Mouse (Mus musculus) heart, postnatal 25 days (tissue): ENCODE results near the gene Oca2. TPM values are rescaled to one million over a fixed set of nuclear protein-coding genes. Genes with fewer than 3 reads are reported as not detected.

ENCODE experiments used
- DNase-seq: peaks from one replicate; pipeline ENCODE4 v3.0.0; 2022; ENCODE audit warnings: low spot score
- intact Hi-C: fragments of 180-260 bp; cut with DNase I; formaldehyde crosslinking; loops from one replicate; pipeline ENCODE4 v1.15.1; 2025
- total RNA-seq, 2 experiments: library from RNA; stranded (reverse); gene quantifications; 2 replicates each; pipeline ENCODE4 v1.2.3; 2021

Gene Oca2
- not detected for total RNA-seq

DNA sequence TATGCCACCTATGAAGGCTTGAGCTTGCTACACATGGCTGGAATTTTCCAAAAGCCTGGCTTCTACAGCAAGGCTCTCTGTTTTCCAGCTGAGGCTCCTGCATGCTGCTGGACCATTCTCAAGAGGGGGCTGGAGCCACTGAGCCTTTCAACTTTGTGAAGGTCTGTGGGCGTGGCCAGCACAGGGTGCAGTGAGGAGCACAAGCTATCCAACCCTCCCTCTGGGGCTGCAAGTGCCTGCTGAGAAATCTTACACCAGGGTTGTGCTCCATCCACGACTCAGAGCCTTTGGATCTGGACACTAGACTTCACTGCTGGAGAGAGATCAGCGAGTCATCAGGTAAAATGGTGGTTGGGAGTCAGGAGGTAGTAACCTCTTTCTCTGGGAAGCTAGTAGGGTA is at the start of gene Oca2:
TSS of gene Oca2 (plus strand) at position 218 of the 400 bp plus-strand sequence.
- intact Hi-C loops, result no loop called here

DNA sequence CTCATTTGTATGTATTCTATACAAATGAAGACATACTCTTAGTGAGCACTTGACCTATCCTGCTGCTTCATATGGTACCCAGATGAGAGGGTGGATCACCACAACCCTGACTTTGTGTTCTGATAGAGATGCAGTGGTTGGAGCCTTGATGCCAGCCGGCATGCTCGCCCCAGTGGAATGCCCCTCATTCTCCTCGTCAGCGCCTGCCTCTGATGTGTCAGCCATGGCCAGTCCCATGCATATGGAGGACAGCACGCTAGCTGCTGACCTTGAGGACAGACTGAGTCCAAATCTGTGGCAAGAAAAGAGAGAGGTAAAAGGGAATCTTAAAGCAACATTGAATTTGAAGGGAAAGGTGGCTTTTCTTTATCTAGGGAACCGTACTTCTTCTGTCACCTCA is 48.5 kb upstream of the Oca2 start:
- DNase-seq, result no peak
- intact Hi-C loops, result no loop called here

More for the DNA sequence above, at the start of gene Oca2:
- no peak for DNase-seq

DNA sequence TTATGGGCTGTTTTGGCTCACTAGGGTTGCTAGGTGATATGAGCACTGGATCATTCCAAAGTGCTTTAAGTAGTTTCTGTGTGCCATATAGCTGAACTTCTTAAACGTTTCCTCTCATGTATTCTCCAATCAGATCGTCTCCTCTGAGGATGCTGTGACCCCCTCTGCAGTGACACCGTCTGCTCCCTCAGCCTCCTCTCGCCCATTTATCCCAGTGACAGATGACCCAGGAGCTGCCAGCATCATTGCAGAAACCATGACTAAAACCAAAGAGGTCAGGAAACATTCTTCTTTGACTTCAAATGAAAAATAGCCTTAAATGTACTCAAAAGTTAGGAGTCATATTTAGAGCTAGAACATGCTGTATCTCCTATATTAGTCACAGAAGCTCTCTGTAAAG is 47.9 kb upstream of the Oca2 start:
- intact Hi-C loops, result no loop called here
- DNase-seq, result no peak

DNA sequence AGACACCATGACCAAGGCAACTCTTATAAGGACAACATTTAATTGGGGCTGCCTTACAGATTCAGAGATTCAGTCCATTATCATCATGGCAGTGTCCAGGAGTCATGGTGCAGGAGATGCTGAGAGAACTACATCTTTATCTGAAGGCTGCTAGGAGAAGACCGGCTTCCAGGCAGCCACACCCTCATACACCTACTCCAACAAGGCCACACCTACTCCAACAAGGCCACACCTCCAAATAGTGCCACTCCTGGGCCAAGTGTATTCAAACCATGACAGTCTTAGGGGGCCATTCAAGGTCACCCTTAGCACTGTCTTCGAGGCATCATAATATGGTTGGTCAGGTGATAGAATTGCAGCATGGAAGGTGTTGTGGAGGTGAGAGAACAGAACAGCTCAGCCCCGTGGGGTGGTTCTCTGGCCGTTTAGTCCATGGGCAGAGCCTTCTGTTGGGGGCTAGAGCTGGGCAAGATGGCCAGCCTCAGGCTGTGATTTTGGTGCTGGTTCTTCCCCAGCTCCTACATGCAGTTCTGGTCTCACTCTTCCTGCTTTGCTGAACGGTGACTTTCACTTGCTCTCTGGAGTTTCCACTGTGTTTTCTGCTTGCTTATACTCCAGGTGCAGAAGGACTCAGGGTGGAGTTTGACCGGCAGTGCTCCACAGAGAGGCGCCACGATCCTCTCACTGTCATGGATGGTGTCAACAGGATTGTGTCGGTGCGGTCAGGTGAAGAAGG is 37.9 kb upstream of the Oca2 start:
- DNase-seq, result no peak
- intact Hi-C loops, result no loop called here

DNA sequence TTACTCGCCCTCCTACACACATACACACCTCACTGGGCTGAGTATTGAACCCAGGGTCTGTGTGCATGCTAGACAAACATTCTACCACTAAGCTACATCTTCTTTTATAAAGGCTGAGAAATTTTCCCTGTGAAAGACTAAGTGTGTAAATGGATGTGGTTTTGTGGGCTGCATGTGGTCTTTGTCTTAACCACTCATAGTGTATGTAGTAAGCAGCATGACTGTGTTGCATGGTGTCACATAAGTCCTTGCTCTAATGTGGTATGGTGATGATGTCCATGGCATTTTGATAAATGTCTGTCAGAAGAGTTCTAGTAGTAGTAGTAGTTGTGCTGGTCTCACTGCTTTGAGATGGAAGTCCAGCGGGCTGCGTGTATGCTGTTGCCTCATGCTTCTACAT is 36.7 kb upstream of the Oca2 start:
- no peak for DNase-seq
- intact Hi-C loops, result no loop called here

DNA sequence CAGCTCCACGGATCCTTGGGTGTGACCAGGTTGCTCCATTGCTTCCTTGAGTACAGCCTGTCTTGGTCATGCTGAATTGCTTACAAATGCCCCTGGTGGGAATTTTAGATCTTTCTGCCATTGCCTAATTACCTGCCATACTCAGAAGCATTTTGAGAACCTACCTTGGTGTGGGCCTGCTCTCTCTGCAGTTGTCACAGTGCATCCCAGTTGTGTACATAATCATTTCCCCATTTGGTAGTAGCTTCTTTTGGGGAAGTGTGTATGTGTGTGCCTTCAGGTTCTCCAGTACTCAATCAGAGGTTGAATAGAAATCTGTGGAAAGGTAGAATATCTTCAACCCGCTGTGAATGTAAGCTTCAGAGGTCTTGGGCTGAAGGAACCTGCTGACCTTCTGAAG is 36.3 kb upstream of the Oca2 start:
- DNase-seq, result no peak
- intact Hi-C loops, result no loop called here

DNA sequence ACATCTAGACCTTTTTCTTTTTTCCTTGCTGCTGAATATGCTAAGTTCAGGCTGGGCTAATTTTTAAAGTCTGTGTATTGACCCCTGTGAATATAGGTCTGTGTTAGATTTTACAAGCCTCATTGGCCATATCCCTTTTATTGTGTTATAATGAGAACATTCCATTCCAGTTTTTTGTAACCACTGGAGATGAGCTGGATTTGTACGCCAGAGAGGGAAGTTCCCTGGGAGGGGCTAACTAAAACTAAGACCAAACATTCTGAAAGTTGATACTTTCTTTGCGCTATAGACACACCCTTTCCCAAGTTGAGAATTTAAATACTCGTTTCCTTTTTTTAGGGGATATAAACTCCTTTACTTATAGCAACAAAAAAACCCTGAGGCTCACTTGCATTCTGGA is 34.7 kb upstream of the Oca2 start:
- no peak for DNase-seq
- intact Hi-C loops, result no loop called here

DNA sequence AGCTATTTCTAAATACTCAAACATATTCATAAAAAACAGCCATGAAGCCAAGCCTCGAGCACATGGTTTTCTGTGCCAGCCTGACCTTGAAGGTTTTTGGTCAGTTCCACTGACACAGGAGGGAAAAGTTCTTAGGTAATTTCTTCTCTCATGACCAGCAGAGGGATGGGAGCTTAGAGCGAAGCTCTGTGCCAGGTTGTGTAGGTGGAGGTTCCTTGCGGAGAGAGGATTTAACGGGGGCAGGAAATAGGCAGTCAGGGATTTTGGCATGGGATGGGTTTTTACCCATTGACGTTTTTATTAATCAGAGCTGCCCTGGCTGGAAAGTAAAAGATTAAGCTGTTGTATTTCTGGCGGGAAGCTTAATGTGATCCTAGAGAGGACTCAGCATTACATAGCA is 18.7 kb upstream of the Oca2 start:
- no peak for DNase-seq
- intact Hi-C loops, result no loop called here

DNA sequence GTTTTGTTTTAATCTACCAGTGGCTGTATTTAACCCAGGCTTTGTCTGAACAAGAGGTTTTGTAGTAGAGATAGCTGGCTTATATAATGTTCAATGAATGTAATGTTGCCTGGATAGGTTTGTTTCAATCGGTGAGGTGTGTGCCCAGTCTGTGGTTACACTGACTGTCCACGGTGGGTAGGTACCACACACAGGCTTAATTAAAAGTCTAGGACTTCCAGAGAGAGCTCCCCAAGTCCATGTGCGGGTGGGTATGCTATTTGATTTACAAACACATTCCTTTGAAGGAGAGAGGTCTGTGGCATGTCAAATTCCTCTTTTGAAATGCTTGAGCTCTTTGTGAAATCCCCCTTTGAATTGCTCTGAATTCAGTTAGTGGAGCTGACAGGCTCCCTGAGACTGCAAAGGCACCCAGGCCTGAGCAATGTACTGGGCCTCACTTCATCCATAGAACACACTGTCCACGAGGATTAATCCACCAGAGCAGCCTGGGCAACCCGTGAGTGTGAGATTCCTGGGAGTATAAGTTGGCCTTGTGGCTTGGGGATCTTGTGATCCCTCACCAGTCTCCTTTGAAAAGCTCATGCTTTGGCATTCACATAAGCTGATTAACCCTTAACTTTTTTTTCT is 3.7 kb upstream of the Oca2 start:
- intact Hi-C loops, result no loop called here
- no peak for DNase-seq

DNA sequence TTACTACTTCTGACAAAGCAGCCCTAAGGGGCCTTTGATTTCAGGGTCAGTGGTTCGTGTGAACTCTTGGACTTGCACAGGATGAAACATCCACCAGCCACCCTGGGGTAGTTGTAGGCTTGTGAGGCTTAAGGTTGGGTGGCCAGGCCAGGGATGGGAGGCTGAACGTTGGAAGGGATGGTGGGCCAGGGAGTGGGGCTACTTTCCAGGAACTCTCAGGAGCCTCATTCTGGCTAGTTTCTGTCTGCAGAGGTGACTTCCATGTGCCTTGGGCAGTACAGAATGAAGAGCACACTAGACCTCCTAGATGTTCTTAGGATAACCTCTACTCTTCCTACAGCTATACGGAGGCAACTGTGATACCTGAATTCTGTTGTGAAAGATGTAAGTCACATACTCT is 2.9 kb upstream of the Oca2 start:
- intact Hi-C loops, result no loop called here
- no peak for DNase-seq

DNA sequence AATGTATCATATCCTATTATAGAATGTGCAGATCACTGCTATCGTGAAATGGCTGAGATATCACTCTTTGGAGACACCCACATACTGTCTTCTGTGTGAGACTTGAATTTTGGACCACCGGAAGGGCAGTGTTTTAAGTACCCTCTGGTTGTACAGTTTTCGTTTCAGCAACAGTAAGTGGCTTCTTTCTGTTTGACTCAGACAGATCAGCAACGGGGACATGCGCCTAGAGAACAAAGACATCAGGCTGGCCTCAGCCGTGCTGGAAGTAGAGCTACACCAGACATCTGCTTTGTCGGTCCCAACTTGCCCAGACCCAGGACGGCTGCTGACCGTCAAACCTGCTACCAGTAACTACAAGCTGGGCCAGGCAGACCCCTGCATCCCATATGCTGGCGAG is 15.0 kb downstream of the Oca2 start:
- intact Hi-C loops, result no loop called here
- no peak for DNase-seq

DNA sequence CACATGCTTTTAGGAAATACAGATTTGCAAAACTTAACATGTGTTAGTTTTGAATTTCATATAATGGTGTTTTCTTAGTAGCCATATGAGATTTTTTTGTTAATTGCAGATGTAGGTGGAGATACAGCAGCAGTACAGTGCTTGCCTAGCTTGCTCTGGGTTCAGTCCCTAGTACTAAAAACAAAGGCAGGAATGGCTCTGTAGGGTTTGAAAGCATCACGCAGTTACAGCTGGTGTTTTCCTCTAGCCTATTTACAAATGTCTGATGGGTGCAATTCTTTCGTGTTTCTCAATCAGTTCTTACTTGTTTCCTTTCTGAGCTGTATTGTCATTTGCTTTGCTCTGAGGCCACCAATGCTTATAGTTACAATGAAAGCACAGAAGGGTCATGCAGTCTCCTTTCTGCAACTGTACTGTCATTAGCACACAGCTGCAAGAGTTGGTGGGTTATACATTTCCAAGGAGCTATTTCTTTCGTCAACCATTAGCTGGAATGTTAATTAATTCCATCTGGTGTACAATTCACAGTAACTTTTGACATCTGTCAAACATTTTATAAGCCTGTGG is 18.4 kb downstream of the Oca2 start:
- intact Hi-C loops, result no loop called here
- no peak for DNase-seq

DNA sequence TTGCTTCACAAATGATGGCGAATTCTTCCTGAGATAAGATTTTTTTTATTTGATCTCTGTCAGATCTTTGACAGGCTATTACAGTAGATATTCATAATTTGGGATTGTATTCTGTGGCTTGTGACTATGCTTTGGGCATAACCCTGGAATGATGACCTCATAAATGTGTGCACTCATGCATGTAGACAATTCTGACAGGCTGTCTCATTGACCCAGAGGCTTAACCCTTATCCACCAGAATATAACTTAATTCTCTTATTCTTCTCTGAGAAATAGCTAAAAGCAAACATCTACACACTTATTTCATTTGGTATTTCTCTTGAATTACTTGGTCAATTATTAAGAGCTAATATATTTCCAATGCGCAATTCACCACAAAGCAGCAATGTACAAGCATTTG is 37.9 kb downstream of the Oca2 start:
- intact Hi-C loops, result no loop called here
- DNase-seq, result no peak

DNA sequence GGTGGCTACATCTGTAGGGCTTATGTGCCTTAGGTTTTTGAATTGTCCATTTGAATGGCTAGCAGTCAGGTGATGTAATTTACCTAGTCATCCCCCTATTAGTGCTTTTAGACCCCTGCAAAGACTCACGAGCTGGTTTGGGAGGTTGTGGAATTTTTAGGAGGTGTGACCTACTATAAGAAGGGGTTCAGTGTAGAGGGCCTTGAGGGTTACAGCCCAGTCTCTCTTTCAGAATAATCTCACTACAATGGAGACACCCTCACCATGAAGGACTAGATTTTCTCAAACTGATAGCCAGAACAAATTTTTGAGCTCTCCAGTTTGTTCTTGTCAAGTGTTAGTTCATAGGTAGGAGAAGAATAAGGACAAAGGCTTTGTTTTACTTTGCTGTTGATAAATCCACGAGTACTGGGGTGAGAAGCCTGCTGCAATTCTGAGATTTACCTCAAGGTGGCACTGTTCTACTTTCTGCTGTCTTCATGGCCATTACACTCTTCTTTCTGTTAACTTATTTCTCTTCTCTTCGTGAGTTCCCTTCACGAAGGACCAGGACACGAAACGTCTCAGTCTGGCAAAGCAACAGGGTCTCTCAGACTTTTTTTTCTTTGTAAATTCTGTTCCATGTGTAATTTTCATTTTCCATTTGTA is 52.0 kb downstream of the Oca2 start:
- DNase-seq, result no peak

DNA sequence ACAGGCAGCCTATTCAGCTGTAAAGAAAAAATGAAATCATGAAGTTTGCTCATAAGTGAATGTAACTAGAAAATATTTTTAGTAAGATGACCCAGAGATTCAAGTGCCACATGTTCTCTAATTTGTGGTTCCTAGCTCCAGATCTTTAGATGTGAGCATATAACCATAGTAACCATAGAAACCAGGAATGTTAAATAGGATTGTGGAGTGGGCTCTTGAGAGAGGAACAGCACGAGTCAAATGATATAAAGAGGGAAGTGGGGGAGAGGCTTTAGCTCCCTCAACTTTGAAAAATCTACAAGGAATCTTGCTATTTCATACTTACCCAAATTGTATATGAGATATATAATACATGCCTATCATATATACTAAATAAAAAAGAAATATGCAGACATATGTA is 64.8 kb downstream of the Oca2 start:
- intact Hi-C loops, result no loop called here
- no peak for DNase-seq

More for the DNA sequence above, 52.0 kb downstream of the Oca2 start:
- intact Hi-C loops, result loop anchor here (10.0 kb wide), 2 partner anchors 653 to 1183 kb away; no protein-coding TSS in a partner anchor

DNA sequence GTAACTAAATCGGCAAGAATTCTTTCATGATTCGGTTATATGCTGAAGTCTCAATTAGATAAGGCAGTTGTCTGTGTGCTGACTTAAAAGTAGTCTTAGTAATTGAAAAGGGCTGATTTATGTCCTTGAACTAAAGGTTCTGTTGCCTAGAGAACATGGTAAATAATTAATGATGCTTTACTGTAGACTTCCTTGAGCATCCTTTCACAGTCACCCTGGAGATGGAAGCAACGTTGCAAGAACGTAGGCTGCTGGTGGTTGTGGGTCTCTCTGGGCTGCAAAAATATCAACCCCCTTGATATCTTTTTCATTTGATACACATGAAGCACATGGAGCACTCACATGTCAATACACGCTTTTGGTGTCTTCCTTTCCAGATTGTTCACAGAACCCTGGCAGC is 74.8 kb downstream of the Oca2 start:
- no peak for DNase-seq
- intact Hi-C loops, result no loop called here

DNA sequence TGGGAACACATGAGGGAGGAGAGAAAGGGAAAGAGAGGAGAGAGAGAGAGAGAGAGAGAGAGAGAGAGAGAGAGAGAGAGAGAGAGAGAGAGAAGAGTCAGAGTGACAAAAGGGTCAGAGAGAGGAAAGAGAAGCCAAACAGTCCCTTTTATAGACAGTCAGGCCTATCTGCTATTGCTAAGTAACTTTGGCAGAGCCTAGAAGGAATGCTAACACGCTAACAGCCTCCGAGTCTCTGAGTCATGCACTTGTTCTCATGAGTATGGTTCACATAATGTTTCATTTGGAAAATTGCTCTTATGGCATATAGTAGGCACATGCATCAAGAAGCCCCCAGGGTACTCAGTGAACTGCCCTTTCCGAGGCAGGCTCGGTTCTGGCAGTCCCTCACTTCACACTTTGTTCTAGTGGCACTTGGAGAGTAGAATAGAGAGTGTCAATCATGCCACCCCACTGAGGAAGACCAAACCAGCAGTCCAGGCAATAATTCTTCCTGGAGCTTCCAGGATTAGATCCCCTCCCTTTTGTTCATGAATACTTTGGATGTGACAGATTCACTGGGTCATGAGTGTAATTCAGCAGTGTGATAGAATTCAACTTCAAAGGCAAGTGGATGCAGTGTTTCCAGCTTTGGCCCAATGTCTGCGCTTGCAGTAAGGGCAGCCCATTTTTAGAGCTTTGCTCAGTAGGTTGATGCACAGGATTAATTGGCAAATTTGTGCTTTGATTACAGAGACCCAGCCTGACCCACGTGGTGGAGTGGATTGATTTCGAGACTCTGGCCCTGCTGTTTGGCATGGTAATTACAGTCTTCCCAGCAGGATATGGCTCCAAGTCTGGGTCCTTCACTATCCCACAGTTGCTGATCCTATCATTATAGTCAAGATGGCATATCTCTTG is 76.3 kb downstream of the Oca2 start:
- intact Hi-C loops, result no loop called here
- no peak for DNase-seq

DNA sequence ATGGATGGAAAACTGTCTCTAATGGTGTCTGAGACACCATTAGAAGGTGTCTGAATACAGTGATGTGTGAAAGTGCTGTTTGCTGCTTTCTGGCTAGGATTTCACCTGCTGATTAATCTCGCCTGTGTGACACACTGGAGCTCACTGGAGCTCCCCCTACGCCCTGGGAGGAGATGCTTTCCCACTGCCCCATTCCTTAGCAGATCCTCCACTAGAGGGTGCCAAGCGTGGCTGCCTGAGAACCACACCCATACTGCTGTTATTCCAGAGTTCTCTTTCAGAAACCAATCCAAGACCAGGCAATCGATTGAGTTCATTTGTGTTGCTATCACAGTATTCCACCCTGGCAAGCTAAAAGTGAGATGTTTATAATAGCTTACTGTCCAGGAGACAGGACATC is 88.2 kb downstream of the Oca2 start:
- DNase-seq, result no peak
- intact Hi-C loops, result no loop called here

DNA sequence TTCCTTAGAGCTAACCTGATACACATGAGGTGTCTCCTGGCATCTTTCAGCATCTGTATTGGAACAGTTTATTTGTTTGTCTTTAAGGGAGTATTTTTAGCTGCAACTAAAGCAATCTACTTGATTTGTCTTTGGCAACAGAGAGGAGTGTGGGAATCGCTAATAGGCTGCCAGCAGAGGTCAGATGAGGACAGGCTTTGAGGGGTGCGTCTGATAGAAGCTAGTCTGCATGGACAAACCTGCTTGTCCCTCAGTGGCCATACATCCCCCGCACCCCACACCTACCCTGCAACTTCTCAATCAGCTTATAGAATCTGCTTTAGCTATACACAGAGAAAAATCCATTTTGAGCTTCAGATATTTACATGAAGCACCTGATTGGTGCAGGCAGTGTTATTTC is 109.0 kb downstream of the Oca2 start:
- no peak for DNase-seq

DNA sequence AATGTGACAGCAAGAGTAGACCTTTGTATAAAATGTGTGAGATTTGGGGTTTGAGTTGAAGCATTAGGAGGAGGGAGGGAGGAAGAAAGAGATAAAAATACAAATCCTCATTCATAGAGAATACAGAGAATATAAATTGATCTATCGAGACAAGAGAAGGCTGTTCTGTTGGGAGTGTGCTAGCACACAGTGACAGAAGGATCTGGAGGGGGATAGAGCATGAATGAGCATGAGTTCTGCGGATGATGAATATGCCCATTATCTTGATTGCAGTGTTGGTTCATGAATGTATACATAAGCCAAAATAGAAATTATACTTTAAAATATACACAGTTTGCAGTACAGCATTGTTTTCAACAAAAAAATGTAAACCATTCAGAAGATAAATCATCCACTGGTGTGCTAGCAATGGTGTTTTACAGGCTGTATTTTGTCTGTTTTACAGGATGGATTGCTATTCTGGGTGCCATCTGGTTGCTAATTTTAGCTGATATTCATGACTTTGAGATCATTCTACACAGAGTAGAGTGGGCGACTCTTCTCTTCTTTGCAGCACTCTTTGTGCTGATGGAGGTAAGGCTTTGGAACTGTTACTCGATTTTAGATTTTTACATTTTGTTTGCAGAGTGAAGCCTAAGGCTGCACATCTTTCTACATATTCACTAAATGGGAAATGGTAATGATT is 117.2 kb downstream of the Oca2 start:
- intact Hi-C loops, result no loop called here
- DNase-seq, result no peak

More for the DNA sequence above, 109.0 kb downstream of the Oca2 start:
- intact Hi-C loops, result no loop called here
